Mouse (Mus musculus) frontal cortex, adult (tissue): ENCODE measurements around the gene Gm10663.

Experiments
- ATAC-seq: cut with Nextera tagmentation; 2 replicates; pipeline ENCODE4 v1.9.2; 2017; ENCODE audit warnings: mild to moderate bottlenecking, moderate library complexity, mixed read lengths; ENCODE audit not compliant: low TSS enrichment

Gene Gm10663

DNA sequence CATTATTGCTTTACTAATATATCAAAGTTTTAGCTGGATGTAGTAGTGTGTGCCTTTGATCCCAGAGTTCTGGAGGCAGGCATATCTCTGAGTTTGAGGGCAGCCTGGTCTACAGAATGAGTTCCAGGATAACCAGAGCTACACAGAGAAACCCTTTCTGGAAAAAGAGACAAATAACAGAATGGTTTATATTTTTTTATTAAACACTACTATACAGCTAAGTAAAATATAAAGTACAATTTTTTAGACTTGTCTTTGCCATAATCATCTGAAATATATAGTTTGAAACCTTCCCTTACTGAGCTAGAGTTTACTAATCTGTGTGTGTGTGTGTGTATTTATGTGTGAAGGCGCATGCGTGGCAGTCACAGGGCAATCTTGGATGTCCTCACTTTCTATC lies at the start of gene Gm10663:
Gene Gm10663 (plus strand): TSS at position 301 of the 400 bp plus-strand sequence.
- no peak for ATAC-seq

DNA sequence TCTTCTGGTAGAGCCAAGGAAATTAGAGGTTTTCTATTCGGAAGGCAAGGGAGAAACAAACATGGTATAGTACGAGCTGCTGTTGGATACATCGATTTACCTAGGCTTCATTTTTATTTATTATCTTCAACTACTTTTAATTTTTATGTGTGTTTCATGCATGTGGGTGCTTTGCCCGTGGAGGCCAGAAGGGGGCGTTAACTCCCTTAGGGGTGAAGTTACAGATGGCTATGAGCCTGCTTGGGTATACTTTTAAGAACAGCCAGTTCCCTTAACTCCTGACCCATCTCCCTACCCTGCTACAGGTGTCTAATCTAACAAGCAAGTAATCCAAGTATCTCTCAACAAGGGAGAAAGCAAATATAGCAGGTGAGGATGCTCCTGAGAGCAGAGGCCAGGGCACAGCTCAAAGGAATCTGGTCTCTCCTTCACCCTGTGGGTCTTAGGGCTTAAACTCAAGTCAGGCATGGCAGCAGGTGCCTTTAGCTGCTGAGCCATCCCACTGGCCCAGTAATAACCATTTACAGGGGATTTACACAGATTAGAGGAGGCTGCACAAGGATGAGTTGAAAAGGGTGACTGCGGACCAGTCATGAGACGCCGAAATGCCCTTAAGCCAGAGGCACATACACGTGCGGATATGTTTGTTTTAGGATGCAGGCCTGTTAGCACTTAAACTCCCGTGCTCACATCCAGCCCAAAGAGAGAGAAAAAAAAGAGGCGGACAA lies 45.7 kb upstream of the Gm10663 start:
- ATAC-seq = no peak

DNA sequence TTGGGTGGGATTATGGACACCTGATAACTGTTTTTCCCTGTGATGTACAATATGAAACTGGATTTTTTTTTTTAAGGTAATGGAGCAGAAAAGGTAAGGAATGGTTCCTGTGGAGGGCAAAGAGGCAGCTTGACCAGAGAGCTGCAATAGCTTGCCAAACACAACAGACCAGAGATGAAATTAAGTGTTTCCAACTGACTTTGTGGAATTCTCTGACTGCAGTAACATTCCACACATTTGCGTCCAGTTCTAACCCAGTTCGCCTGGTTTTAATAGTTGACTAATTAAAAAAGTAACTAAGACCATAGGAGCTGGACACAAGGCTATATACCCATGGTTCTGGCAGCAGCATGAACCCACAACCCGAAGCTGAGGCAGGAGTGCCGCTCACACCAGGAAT lies 45.1 kb upstream of the Gm10663 start:
- ATAC-seq = no peak

DNA sequence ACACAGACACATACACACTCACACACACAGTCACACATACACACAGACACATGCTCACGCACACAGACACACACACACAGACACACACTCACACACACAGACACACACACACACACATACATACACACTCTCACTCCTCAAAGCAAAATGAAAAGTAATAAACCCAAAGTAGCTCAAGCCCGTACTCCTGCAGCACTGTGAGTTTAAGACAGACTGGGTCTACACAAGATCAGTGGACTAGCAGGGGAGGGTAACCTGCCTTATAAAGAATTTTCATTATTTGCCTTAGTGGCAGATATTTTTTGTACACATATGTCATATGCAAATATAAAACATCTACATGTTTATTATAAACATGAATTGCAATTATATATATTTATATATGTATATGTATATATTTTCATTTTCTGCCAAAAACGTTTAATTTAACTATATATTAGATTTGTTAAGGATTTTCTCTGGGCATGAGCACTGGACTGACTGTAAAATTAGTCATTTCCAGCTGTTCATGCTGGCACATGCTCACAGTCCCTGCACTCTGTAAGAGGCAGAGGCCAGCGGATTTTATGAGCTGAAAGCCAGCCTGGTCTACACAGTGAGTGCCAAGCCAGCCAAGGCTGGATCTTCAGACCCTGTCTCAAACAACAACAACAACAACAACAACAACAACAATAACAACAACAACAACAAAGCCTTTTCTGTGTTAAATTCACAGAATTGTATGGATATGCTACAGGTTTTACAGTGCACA lies 43.9 kb upstream of the Gm10663 start:
- ATAC-seq = no peak

DNA sequence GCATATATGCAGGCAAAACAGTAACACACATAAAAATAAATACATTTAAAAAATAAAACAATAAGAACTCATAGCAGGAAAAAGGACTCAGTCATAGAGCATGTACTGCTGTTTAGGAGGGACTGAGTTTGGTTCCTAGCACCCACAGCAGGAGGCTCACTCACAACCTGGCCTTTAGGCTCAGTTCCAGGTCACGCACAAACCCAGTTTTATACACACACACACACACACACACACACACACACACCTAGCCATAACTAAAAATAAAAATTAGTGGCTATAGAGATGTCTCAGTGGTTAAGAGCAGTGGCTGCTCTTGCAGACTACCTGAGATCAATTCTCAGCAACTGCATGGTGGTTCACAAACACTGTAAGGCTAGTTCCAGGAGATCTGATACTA lies 42.7 kb upstream of the Gm10663 start:
- no peak for ATAC-seq

DNA sequence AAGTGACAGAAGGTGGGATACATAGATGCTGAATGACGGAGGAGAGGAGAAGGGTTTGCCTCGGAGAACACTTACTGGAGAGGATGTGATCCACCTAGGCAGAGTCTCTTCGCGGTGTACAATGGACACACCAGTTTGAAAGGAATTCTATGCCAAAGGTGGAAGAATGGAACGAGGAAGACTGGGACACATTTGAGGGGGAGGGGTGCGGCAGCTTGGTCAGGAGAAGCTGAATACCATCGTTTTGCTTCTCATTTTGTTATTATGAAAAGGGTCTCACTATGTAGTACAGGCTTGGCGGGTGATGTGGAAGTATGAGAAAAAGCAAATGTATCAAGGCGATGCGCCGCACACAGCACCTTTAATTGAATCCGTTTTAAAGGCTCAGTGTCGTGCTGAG lies 41.8 kb upstream of the Gm10663 start:
- ATAC-seq = no peak

DNA sequence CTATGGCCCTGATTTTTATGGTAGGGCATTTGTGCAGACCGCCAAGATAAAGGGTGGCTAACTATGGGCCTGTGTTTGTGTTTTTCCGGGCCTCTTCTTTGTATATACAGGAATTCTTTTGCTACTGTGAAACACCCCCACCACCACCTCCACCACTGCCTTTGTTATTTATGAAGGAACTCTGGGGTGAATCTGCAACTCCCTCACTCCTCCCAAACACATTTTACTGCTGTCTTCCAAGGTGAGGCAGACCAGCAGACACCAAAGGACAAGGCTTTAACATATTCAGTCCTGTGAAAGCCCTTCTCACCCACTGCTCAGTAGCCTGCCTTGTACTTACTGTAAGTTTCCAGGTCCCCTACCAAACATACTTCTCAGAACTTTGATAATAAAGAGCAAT lies 40.7 kb upstream of the Gm10663 start:
- ATAC-seq = no peak

DNA sequence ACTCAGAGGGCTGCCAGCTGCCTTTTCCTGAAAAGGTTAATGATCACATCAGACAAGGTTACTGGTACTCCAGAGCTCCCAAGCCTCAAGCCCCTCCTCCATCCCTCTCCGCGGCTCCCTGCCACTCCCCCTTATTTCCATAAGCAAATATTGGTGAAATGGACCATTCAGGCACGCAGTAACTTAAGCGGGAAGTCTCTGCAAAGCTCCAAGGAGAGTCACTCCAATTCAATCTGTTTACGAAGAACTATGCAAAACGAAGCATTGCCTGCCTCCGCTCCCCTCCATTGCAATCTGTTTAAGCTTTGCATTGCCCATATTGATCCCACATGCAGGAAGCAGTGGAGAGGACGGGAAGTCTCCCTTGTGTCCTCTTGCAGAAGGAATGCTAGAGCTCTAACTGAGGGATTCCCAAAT lies 37.7 kb upstream of the Gm10663 start, which contains the start of gene Apela:
Gene Apela (minus strand): TSS at position 220 of the 417 bp plus-strand sequence.
- peak; percentile 47; the same call in 1 of the 2 replicates for ATAC-seq

DNA sequence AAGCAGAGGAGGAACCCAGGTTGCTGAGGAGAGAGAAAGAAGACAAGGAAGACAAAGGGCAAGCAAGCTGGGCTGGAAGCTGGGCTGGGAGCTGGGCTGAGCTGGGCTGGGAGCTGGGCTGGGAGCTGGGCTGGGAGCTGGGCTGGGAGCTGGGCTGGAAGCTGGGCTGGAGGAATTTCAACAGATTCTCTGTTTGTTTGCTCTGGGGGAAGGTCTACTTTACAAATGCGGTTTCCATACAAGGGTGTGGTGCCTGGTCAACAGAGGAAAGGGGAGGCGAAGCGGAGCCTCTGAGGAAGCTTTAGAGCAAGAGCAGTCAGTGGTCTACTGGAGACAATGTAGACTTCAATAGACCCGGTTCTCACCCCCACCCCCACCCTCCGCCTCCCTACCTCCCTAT lies 28.3 kb upstream of the Gm10663 start:
- no peak for ATAC-seq

DNA sequence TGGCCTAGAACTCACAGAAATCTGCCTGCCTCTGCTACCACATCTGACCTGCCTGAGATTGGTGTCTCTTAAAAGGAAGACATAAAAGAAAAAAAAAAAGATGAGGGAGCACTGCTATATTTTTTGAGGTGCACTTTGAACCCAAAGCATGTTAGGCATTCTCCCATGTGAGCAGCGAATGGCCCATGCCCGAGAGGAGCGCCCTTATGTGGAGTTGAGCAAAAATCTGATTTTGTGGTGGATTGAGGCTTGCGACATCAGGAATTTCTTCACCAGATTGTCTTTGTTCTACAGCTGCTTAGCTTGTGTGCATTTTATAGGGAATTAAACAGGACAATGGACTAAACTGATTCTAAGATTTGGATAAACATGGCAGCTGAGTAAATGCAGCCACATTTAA lies 27.6 kb upstream of the Gm10663 start:
- no peak for ATAC-seq

DNA sequence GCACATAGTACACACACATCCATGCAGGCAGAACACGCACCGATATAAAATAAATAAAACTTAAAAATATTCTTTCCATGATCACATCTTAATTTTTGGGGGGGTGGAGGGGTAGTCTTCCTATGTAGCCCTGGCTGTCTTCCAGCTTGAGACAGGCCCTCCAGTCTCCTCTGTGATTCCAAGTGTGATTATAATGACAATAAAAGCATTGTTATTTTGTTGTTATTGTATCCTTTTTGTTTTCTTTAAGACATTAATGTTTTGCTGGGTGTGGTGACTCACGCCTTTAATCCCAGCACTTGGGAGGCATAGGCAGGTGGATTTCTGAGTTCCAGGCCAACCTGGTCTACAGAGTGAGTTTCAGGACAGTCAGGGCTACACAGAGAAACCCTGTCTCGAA lies 27.0 kb upstream of the Gm10663 start:
- no peak for ATAC-seq

DNA sequence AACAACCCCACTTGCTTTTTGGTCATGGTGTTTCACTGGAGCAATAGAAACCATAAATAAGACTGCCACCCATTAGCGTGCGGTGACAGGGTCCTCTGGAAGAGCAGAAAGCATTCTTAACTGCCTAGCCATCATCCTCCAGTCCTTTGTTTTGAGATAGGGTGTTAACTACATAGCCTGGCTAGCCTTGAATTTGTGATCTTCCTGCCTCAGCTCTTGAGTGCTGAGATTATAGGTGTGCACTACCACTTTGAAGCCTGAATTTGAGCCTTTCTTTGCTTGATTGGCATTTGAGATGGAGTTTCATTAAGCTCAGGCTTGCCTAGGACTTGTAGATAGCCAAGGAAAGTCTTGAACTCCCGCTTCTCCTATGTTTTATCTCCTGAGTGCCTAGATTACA lies 21.3 kb upstream of the Gm10663 start:
- no peak for ATAC-seq

DNA sequence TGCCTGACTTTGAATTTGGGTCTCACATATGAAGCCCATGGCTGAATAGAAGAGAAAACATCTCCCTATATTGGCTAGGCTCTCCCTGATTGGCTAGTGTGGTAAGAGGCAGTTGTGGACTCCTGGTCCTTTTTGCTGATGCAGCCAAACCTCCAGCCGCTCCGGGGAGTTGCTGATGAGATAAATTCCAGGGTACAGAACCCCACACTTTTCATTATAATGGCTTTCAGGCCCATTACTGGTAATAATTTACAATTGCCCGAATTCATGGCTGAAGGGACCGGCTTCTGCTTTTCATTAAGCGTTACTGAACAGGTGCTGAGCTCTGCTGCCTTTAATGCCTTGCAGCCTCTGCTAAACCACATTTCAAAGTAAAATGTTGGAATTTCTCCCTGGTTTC lies 20.9 kb upstream of the Gm10663 start:
- no peak for ATAC-seq

DNA sequence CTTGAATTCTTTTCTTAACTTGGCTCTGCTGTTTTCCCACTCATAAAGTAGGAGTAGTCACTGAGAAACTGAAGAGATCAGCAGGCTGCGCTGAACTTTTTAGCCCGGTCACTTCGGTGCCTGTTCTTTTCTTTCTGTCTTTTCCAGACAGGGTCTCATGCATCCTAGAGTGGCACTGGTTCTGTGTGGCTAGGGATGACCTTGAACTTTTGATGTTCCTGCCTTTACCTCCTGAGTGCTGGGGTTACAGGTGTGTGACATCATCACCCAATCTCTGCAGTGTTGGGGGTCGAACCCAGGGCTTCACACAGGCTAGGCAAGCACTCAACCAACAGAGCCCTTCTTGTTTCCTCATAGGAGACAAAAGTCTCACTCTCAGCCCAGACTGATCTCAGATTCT lies 18.1 kb upstream of the Gm10663 start:
- no peak for ATAC-seq

DNA sequence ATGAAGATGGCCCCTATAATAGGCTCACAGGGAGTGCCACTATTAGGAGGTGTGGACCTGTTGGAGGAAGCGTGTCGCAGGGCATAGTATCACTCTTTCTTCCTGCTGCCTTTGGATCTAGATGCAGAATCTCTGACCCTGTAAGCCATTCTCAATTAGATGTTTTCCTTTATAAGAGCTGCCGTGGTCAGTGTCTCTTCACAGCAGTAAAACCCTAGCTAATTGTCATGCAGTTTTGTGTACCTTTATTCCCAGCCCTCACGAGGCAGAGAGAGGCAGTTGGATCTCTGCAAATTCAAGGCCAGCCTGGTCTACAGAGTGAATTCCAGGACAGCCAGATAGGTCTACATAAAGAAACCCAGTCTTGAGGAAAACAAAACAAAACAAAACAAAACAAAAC lies 12.6 kb upstream of the Gm10663 start:
- no peak for ATAC-seq

DNA sequence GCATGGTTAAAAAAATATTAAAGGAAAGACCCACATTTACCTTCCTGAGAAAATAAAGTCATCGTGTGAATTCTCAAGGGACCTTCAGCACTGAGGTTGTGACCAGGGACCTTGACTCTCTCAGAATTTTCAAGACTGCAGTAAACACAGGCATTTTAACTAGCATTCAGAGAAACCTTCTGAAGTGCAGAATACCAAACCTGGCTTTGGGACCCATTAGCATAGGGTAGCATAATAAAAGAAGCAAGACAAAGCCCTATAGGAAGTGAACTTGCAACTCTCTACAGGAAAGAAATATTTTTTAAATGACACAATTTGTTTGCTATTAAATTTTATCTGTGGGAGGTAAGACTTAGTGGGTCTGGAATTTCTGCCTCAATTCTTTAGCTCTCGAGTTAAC lies 10.8 kb upstream of the Gm10663 start:
- ATAC-seq = no peak

DNA sequence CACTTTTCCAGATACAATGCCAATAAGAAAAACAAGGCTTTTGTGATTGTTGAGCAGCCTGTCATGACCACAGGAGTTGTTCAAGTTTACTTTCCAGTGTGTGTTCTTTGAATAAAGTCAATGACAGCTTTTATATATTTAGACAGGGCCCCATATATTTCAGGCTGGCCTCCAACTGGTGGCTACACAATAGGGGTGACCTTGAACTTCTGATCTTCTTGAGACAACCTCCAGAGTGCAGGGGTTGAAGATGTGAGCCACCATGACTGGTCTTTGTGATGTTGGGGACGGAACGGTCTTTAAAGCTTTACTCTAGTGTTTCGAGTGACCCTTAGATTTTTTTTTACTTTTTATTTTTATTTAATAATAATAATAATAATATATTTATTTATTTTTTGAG lies 9.2 kb upstream of the Gm10663 start:
- no peak for ATAC-seq

DNA sequence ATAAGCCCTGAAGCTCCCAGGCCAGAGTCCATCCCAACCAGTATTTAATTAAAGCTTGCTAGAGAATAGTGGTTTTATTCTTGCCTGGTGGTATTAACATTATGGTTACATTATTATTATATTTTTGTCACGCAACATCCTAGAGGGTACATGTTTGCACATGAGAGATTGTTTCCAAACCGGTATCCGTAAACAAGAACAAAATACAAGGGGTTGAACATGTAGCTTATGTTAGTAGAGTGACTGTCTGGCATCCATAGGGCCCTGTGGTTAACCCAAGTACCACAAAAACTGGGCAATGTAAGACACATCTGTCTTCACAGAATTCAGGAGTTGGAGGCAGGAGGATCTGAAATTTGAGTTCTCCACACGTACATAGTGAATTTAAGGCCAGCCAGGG lies 7.8 kb upstream of the Gm10663 start:
- no peak for ATAC-seq

DNA sequence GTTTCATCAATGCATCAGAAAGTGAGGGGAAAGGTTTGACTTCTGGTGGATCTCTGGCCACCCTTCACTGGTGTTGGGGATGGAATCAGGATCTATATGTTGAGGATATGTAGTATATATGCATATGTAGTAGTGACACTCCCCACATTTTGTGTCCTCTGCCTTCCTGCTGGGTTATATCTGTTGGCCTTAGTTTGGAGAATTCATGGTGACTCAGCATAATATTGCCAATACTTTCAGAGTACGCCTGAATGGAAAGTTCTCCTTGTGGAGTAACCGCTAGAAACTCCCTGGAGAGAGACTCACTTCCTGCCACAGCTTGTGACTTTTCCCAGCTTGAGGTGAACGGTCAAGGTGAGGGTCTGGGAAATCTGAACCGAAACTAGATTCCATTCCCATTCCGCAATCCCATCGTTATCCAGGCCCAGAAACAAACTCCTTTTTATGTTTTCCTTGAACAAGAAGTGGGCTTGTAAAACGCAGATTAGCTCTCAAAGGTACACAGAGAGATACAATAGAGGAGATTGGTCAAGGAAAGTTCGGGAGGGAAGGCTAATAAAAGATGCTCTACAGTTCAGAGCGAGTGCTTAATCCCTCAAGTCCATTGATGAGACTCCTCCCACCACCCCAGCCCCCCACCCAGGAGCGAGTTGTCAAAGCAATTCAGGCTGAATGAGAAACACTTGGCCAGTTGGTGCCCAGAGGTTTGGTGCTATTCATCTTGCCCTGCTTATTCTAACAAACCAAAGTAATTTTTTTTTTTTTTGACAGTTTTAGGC lies 7.0 kb upstream of the Gm10663 start:
- no peak for ATAC-seq

DNA sequence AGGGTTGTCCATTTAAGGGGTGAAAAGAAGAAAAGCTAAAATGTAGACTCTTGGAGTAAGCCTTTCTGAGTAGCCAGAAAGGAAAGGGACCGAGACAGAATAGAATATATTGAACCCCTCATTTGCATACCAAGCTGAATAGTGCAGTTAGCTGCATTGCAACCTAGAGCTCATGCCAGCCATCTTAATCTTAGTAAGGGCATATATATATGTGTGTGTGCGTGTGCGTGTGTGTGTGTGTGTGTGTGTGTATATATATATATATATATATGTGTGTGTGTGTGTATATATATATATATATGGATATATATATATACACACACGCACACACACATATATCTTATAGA lies 6.4 kb upstream of the Gm10663 start:
- ATAC-seq = no peak

DNA sequence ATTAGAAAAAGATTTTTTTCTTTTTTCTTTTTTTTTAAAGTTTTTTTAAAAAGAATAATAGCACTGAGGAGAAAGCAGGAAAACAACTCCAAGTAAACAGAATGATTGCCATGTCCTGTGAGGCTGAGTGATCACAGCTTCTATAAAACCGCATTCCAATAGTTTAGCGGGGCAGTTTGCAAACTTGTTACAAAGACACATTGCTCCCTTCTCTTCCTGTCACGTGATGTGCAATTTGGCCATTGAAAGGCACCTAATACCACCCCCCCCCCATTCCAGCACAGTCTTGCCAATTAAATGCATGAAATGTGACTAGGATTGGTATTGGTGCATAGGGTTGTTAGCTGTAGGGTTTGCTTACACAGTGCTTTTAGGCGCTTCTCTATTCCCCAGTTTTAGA lies 3.8 kb upstream of the Gm10663 start:
- ATAC-seq = no peak

DNA sequence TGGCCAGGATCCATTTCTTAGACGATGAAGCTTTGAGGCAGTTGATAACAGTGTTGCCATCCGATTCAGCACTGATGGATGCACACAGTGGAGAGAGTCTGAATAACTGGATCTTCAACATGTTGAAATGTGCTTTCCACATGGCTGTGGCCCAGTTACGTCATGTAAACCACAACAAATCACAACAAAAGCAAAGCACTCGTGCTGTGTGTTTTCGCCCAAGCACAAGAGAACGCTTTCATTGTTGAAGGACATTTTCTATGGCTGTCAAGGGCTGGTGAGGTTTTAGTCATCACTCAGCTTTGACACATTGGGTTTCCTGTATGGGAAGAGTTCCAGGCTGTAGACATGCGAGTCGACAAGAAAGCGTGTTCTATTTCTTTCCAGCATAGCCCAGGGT lies 5.9 kb downstream of the Gm10663 start:
- no peak for ATAC-seq

DNA sequence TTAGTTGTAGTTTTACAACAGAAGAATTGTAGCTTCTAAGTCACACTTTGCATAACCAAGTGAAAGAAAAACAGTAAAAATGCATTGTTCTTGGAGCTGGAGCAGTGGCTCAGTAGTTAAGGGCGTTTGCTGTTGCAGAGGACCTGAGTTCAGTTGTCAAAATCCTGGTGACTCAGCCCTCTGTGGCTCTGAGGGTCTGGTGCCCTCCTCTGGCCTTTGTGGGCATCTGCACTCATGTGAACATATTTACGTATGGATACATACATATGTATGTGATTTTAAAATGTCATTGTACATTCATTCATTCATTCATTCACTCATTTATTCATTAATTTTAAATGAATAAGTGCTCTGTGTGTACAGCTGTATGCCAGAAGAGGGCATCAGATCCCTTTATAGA lies 10.8 kb downstream of the Gm10663 start:
- no peak for ATAC-seq
